Mouse (Mus musculus) G1E (cell line): ENCODE data around the gene Taco1.

Source experiments
- CTCF ChIP-seq: IDR thresholded peaks from 2 replicates; pipeline ENCODE4 v1.5.1; 2012; ENCODE audit warnings: low read depth, low read length, inconsistent platforms, mixed read lengths
- GATA1 ChIP-seq: IDR thresholded peaks from 2 replicates; pipeline ENCODE4 v1.6.1; 2012; ENCODE audit warnings: borderline replicate concordance, low read length, inconsistent platforms, mixed read lengths

DNA sequence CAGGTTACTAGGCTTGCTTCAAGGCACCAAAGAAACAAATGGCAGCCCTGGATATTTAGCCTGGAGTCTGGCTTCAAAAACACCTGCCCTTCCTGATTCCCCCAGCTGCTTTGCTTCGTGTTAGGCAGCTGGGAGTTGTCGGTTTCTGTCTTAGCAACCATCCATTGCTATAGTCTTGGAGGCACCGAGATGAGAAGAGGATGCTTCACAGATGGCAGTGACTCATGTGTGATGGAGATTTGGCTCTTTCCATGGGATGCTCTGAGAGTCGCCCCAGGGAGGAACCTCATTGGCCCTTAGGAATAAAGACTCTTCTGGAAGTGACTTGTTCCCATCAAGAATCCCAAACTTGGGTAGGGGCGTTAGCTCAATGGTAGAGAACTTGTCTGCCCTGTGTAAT lies 49.4 kb upstream of the Taco1 start:
- TF ChIP-seq CTCF (no peak), GATA1 (no peak)
